Mouse (Mus musculus) embryonic fibroblast, embryonic 13.5 days (primary cell): Measurements from ENCODE around the gene Calu.

ENCODE experiments used
- CTCF ChIP-seq: IDR thresholded peaks from 2 replicates; pipeline ENCODE4 v1.5.1; 2011; ENCODE audit warnings: mild to moderate bottlenecking, control low read depth, low read length, moderate library complexity, borderline replicate concordance; ENCODE audit not compliant: insufficient read depth
- POLR2A ChIP-seq: IDR thresholded peaks from 2 replicates; pipeline ENCODE4 v1.6.1; 2011; ENCODE audit warnings: low read depth, mild to moderate bottlenecking, control low read depth, low read length, moderate library complexity

DNA sequence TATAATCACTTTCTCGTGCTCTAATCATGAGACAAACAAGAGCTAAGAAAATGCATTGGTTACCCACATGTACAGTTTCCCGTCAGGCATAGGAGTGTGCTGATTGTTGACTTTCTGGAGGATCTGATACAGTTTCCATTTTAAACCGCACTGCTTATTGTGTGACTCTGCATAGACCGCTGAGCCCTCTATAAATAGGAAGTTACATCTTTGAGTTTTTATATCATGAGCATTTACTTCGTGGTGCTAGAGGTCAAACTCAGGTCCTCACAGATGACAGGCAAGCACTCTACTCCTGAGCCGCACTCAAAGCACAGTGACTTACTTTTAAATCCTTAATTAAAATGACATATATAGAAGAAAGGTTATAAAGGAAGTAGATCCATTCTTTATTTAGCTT is 12.3 kb downstream of the Calu start:
- no peak for TF ChIP-seq CTCF
- no peak for TF ChIP-seq POLR2A
